Mouse (Mus musculus): ENCODE measurements at regions not wholly inside any gene's neighbourhood (a gene's known extent, or its start where the extent isn't known, plus 50 kb on each side); places are given as distances from the start of the nearest gene placed in this dataset.

DNA sequence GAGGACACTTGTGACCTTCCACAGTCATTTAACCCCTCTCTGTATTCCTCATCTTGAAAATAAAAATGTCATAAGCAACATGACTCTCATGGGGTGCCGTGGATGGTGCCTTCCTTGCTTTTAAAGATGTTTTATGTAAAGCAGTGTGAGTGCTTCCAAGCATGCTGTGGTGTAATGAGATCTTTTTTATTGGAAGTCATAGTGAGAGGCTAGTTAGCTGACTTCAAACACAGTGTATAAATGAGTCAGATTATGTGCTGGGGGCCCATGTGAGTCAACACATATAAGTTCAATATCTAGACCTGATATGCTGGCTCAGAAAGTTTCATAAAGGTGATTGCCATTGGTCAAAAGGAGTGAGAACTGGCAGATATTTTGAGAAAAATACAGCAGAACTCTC is 516.8 kb downstream of the Gabrg2 start:
- ATAC-seq (ENCODE audit: low FRiP score, low TSS enrichment) (no peak), DNase-seq (ENCODE audit: low spot score) (no peak)
- TF ChIP-seq CTCF (IDR thresholded peaks at IDR 0.05; ENCODE audit: low read depth) (no peak), EP300 (optimal IDR thresholded peaks at IDR 0.05) (no peak)
- no peak overlapping the region for H3K4me2 ChIP-seq (replicated peaks; ENCODE audit: low read depth)
- H3K9me3 ChIP-seq (ENCODE audit: control insufficient read depth, low read length) = no peaks in the 10 kb centered on the region
- no peak overlapping the region for H3K9ac ChIP-seq (ENCODE audit: low read length)
- no peaks in the 10 kb centered on the region for H3K27me3 ChIP-seq (ENCODE audit: control insufficient read depth, insufficient read depth, low read length)
- no peak overlapping the region for H3K4me3 ChIP-seq (ENCODE audit: low read depth, low read length)
- 59% methylated on average over 1 of the region's 1 CpGs for WGBS
- no peaks in the 10 kb centered on the region for H3K36me3 ChIP-seq (ENCODE audit: control insufficient read depth, insufficient read depth, low read length)
- no peak overlapping the region for H3K27ac ChIP-seq (replicated peaks)
- no peaks in the 10 kb centered on the region for H3K4me1 ChIP-seq (replicated peaks; ENCODE audit: control insufficient read depth, insufficient read depth)

DNA sequence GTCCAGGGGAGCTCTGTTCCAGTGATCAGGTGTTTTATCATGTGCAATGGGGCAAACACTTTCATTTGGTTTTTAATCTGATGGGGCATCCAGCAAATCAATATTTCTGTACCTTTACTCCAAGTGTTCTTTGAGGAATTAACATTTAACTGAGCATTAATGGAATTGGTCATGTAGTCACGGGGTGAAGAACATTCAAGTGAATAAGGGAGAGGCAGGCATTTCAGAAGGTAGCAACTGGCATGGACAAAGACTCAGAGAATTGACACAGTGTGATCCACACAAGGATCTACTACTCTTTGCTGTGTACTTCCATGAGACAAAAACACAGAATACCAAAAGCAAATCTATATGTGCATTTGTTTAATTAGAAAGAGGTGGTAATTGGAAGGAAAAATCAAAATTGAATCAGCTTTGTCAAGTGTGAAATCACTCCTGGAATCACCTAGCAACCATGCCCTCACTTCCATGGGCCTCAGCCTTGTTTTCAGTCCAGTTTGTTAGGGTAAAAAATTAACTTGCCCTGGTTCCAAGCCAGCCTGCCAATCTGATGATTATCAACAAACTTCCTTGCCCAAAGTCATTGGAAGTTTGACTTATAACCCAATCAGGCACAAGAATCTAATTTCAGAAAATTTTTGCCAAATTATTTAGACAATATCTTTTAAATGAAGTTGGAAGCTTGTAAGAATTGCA is 529.6 kb downstream of the Gabrg2 start:
- H3K36me3 ChIP-seq (ENCODE audit: control insufficient read depth, insufficient read depth, low read length) = no peaks in the 10 kb centered on the region
- H3K9ac ChIP-seq (ENCODE audit: low read length) = no peak overlapping the region
- H3K4me1 ChIP-seq (replicated peaks; ENCODE audit: control insufficient read depth, insufficient read depth) = no peaks in the 10 kb centered on the region
- no peak overlapping the region for H3K4me3 ChIP-seq (ENCODE audit: low read depth, low read length)
- TF ChIP-seq CTCF (IDR thresholded peaks at IDR 0.05; ENCODE audit: low read depth) (no peak), EP300 (optimal IDR thresholded peaks at IDR 0.05) (no peak)
- ATAC-seq (ENCODE audit: low FRiP score, low TSS enrichment) (no peak), DNase-seq (ENCODE audit: low spot score) (no peak)
- H3K27ac ChIP-seq (replicated peaks) = no peak overlapping the region
- WGBS = 79% methylated on average over 1 of the region's 1 CpGs
- no peak overlapping the region for H3K4me2 ChIP-seq (replicated peaks; ENCODE audit: low read depth)
- H3K27me3 ChIP-seq (ENCODE audit: control insufficient read depth, insufficient read depth, low read length) = no peaks in the 10 kb centered on the region
- H3K9me3 ChIP-seq (ENCODE audit: control insufficient read depth, low read length) = no peaks in the 10 kb centered on the region

DNA sequence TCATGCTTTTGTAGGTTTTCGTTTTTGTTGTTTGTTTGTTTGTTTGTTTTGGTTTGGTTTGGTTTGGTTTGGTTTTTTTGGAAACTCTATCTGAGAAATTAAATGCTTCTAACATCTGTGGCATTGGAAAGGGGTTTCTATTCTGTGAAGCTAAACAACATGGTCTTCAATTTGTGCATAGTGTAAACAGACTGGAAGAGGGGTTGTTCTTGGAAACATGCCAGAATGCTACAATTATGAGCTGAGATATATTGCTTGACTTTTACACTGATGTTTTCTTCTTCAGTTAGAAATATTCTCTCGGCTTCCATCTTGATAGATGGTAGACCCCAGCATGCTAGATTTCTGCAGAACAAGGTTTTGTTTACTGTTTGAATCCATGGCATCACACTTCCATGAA is 533.3 kb downstream of the Gabrg2 start:
- no peak overlapping the region for H3K4me2 ChIP-seq (replicated peaks; ENCODE audit: low read depth)
- 52% methylated on average over 2 of the region's 2 CpGs for WGBS
- no peaks in the 10 kb centered on the region for H3K9me3 ChIP-seq (ENCODE audit: control insufficient read depth, low read length)
- H3K27ac ChIP-seq (replicated peaks) = no peak overlapping the region
- DNase-seq (ENCODE audit: low spot score) = no peak
- no peak for ATAC-seq (ENCODE audit: low FRiP score, low TSS enrichment)
- no peak overlapping the region for H3K9ac ChIP-seq (ENCODE audit: low read length)
- TF ChIP-seq CTCF (IDR thresholded peaks at IDR 0.05; ENCODE audit: low read depth) = no peak
- TF ChIP-seq EP300 (optimal IDR thresholded peaks at IDR 0.05) = no peak
- H3K4me3 ChIP-seq (ENCODE audit: low read depth, low read length) = no peak overlapping the region
- H3K4me1 ChIP-seq (replicated peaks; ENCODE audit: control insufficient read depth, insufficient read depth) = no peaks in the 10 kb centered on the region
- H3K36me3 ChIP-seq (ENCODE audit: control insufficient read depth, insufficient read depth, low read length) = no peaks in the 10 kb centered on the region
- H3K27me3 ChIP-seq (ENCODE audit: control insufficient read depth, insufficient read depth, low read length) = no peaks in the 10 kb centered on the region

DNA sequence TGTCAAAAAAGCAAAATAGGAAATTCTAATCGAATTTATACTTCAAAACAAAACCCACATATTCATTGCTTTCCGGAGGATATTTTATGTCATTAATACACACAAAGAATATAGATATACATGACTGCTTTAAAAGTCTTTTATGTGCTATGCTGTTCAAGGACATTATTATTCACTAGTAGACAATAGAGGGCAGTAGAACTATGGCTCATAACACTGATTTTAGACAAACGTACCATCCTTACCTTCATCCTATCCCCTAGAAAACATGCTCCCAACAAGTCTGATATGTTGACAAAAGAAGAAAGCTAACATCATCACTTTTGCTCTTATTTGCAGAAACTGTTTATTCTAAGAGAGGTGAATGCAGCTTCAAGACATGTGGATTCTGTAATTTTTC is 566.8 kb downstream of the Gabrg2 start:
- ATAC-seq (ENCODE audit: low FRiP score, low TSS enrichment) = no peak

DNA sequence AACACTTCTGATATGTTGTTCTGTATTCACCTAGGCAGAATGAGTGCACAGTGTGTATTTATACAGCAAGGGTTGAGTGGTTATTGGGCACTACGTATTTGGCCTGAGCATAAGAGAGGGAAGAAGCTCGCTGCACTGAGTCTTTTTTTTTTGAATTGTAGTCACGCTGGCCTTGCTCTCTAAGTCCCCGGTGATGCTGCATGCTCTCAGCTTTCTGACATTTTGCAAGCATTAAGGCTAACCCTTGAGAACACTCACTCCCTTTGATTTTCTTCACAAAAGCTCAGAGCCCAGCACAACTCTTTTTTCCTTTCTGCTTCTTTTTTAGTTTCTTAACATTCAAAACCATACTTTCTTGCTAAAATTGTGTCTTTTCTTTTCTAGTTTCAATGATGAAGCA is 575.1 kb downstream of the Gabrg2 start:
- H3K27me3 ChIP-seq (ENCODE audit: control insufficient read depth, insufficient read depth, low read length) = no peaks in the 10 kb centered on the region
- no peak overlapping the region for H3K4me3 ChIP-seq (ENCODE audit: low read depth, low read length)
- H3K4me2 ChIP-seq (replicated peaks; ENCODE audit: low read depth) = no peak overlapping the region
- no peaks in the 10 kb centered on the region for H3K36me3 ChIP-seq (ENCODE audit: control insufficient read depth, insufficient read depth, low read length)
- no peak for TF ChIP-seq CTCF (IDR thresholded peaks at IDR 0.05; ENCODE audit: low read depth)
- TF ChIP-seq EP300 (optimal IDR thresholded peaks at IDR 0.05) = no peak
- no peak overlapping the region for H3K27ac ChIP-seq (replicated peaks)
- ATAC-seq (ENCODE audit: low FRiP score, low TSS enrichment) (no peak), DNase-seq (ENCODE audit: low spot score) (no peak)
- no peaks in the 10 kb centered on the region for H3K9me3 ChIP-seq (ENCODE audit: control insufficient read depth, low read length)
- 51% methylated on average over 4 of the region's 4 CpGs for whole genome bisulfite sequencing
- no peaks in the 10 kb centered on the region for H3K4me1 ChIP-seq (replicated peaks; ENCODE audit: control insufficient read depth, insufficient read depth)
- H3K9ac ChIP-seq (ENCODE audit: low read length) = no peak overlapping the region

More for the DNA sequence above, 566.8 kb downstream of the Gabrg2 start:
- H3K4me1 ChIP-seq (replicated peaks; ENCODE audit: control insufficient read depth, insufficient read depth) = no peaks in the 10 kb centered on the region
- no peak overlapping the region for H3K4me3 ChIP-seq (ENCODE audit: low read depth, low read length)
- no peak overlapping the region for H3K4me2 ChIP-seq (replicated peaks; ENCODE audit: low read depth)
- no peak overlapping the region for H3K9ac ChIP-seq (ENCODE audit: low read length)
- no peaks in the 10 kb centered on the region for H3K27me3 ChIP-seq (ENCODE audit: control insufficient read depth, insufficient read depth, low read length)
- 57% methylated on average over 3 of the region's 3 CpGs for WGBS
- no peaks in the 10 kb centered on the region for H3K9me3 ChIP-seq (ENCODE audit: control insufficient read depth, low read length)
- DNase-seq (ENCODE audit: low spot score) = no peak
- peak; percentile 55 for TF ChIP-seq CTCF (IDR thresholded peaks at IDR 0.05; ENCODE audit: low read depth)
- TF ChIP-seq EP300 (optimal IDR thresholded peaks at IDR 0.05) = no peak
- no peaks in the 10 kb centered on the region for H3K36me3 ChIP-seq (ENCODE audit: control insufficient read depth, insufficient read depth, low read length)
- H3K27ac ChIP-seq (replicated peaks) = no peak overlapping the region
